Mouse (Mus musculus): ENCODE results near the gene Flii. TPM values are rescaled to one million over a fixed set of nuclear protein-coding genes. Genes with fewer than 3 reads are reported as not detected.

Gene Flii
- polyA plus RNA-seq, 1 experiment, result 68.8 TPM

DNA sequence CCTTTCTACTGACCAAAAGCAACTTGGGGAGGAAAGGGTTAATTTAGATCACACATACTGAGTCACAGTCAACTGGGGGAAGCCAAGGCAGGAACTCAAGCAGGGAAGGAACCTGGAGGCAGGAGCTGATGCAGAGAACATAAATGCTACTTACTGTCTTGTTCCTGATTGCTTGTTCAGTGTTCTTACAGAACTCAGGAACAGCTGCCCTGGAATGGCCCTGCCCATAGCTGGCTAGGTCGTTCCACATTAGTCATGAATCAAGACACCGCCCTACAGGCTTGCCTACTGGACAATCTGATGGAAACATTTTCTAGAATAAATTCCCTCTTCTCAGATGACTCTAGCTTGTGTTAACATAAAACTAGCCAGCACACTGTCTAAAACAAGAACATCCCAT is 7.1 kb upstream of the Flii start:
- Histone ChIP-seq H3K27ac (replicated peaks; ENCODE audit: low read depth, low read length) (no peak overlapping the region), H3K4me1 (ENCODE audit: control insufficient read depth, insufficient read depth, insufficient read length, low read length) (peaks cover 2% of the 10 kb centered on the region), H3K4me3 (ENCODE audit: insufficient read depth, low read depth, low read length) (no peak overlapping the region)

DNA sequence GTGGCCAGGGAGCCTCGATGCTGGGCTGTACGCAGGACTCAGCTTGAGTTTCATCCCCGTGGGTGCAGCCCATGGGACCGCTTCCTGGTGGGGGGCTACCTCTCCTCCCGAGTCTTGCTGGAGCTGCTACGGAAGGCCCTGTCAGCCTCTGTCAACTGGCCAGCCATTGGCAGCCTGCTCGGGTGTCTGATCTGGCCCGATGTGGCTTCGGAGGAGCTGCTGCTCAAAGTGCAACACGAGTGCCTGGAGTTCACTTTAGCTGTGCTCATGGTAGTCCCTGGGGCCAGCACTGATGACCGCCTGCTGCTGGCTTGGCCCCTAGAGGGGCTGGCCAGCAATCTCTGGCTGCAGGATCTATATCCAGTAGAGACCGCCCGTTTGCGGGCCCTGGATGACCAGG is 4.2 kb upstream of the Flii start:
- Histone ChIP-seq H3K4me3 (ENCODE audit: insufficient read depth, low read depth, low read length) (no peak overlapping the region), H3K27ac (replicated peaks; ENCODE audit: low read depth, low read length) (no peak overlapping the region), H3K4me1 (ENCODE audit: control insufficient read depth, insufficient read depth, insufficient read length, low read length) (peaks cover 1% of the 10 kb centered on the region)

DNA sequence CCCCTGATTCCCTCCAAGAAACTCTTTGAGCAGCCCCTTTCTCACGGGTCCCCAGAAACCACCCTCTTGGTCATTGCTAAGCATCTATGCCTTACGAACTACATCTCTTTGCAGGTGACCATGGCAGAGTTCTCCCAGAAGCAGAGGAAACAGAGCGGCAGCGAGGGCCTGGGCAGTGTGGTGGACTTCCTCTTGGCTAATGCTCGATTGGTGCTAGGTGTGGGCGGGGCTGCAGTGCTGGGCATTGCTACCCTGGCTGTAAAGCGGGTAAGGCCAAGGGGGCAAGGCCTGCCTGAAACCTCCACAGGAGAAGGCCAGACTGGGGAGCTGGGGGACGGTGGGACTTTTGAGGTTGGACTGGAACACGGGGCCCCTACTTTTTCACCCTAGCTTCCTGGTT is 3.1 kb upstream of the Flii start:
- Histone ChIP-seq H3K4me1 (ENCODE audit: control insufficient read depth, insufficient read depth, insufficient read length, low read length) (peaks cover 6% of the 10 kb centered on the region), H3K27ac (replicated peaks; ENCODE audit: low read depth, low read length) (no peak overlapping the region), H3K4me3 (ENCODE audit: insufficient read depth, low read depth, low read length) (no peak overlapping the region; the same call in 1 of the 2 replicates)

DNA sequence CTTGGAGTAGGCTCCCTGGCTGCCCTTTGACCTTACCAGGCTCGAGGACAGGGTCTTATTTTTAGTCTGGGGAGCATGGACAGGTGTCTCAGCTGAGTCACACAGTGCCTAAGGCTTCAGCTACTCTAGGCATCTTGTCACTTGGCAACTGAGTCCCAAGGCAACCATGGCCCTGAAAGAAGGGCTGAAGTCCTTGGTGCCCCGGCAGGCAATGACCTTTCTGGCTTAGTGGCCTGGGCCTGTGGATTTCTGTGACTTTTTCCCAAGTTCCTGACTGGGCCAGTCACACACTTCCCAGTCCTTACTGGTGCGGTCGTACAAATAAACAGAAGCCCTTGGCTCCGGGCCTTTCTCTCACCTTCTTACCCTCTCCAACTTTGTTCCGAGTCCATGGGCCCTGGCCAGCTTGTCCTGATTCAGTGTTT is 2.2 kb upstream of the Flii start:
- Histone ChIP-seq H3K4me3 (ENCODE audit: insufficient read depth, low read depth, low read length) (peak overlapping the region; percentile 90), H3K4me1 (ENCODE audit: control insufficient read depth, insufficient read depth, insufficient read length, low read length) (peaks cover 6% of the 10 kb centered on the region), H3K27ac (replicated peaks; ENCODE audit: low read depth, low read length) (peak overlapping the region; percentile 77)

DNA sequence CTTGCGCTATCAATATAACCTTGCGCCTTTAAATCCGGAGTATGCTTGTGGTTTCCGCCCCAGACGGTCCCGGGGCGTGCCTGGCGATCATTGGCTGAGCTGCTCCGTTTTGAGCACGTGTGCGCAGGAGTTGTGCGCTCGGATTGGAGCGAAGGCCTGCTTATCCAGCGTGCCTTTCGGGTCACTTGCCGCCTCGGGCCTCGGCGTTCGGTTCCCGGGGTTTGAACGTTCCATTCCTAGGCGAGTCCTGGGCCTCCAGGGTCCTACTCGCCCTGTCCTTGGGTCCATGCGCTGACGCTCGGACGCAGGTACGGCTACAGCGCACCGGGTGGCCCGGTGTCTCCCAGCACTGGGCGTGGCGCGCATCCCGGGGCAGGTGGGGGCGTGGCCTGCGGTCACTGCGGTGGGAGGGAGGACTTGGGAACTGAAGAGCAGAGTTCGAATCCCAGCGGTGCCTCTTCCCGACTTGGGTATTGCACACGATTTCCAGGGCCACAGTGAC is 1.2 kb upstream of the Flii start, which contains the start of gene Mief2:
Gene Mief2 (plus strand): TSS at position 139 of the 502 bp plus-strand sequence.
- Histone ChIP-seq H3K27ac (replicated peaks; ENCODE audit: low read depth, low read length) (peak within 1 kb of the TSS; percentile 91), H3K4me1 (ENCODE audit: control insufficient read depth, insufficient read depth, insufficient read length, low read length) (peaks cover 6% of the 10 kb centered on the region), H3K4me3 (ENCODE audit: insufficient read depth, low read depth, low read length) (peak within 1 kb of the TSS; percentile 95)

DNA sequence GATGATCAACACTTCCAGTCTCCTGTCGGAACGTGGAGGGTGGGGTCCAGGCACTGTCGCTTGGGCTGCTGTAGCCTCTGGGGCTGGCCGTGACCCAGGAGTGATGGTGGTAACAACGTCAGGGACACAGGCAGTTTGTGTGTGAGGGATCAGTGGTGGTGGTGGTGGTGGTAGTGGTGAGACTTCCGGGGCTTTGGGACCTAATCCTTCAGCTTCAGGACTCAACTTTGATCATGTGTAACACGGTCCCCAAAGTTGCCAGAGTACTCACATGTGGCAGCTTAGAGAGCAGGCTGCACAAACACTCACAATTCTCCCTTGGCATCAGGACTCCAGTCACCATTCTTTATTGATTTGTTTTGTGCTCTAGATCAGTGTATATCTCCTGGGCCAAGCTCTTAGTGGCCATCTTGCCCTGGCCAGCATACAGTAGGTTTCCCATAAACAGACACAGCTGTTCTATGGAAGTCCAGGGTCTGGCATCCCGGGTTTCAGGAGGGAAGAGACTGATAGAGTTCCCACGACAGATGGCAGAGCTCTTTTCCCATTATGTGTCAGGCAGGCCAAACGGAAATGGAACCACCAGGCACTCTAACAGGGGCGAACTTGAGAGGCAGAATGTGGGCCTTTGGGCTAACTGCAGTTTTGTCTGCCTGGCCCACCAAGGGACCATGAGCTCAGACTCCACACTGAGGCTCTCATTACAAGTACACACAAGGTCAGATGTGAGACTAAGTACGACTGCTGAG is 503 bp upstream of the Flii start:
- H3K4me1 ChIP-seq (ENCODE audit: control insufficient read depth, insufficient read depth, insufficient read length, low read length), result peaks cover 6% of the 10 kb centered on the region
- H3K27ac ChIP-seq (replicated peaks; ENCODE audit: low read depth, low read length), result peak overlapping the region; percentile 91
- H3K4me3 ChIP-seq (ENCODE audit: insufficient read depth, low read depth, low read length), result peak overlapping the region; percentile 95

DNA sequence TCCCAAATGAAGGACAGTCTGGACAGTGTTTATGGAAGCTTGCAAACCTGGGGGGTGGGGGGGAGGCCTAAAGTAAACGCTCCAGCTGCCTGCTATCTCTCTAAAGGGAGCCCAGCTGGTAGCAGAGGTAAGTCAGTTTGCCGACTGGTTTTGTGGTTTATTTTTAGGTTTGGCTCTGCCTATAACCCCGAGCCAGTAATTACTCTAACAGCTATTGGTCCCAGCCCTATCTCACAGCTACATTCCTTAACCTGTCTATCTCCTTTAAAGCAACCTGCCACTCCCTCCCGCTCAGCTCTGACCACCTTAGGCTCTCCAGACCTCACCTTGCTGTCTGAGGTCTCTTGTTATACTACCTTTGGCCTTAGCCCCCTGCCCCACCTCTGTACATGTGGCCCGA is 7.8 kb downstream of the Flii start:
- Histone ChIP-seq H3K4me1 (ENCODE audit: control insufficient read depth, insufficient read depth, insufficient read length, low read length) (no peaks in the 10 kb centered on the region), H3K27ac (replicated peaks; ENCODE audit: low read depth, low read length) (no peak overlapping the region), H3K4me3 (ENCODE audit: insufficient read depth, low read depth, low read length) (no peak overlapping the region)

DNA sequence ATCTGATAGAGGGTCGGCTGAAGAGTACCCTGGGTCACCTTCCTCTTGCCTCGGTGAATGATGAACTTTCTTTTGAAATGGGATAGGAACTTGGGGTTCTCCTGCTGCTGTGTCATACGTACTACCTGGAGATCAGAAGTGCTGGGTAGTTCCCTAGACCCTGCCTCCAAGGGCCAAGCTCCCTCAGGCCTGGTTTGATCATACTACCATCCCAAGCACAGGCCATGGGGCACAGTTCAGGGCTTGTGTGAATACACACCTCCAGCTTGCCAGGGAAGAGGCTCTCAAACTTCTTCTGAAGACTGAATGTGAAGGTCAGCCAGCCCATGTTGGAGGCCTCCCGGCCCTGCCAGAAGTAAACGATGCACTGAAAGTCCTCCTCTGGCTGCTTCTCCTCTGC is 11.2 kb downstream of the Flii start:
- no peaks in the 10 kb centered on the region for H3K4me1 ChIP-seq (ENCODE audit: control insufficient read depth, insufficient read depth, insufficient read length, low read length)
- H3K4me3 ChIP-seq (ENCODE audit: insufficient read depth, low read depth, low read length), result no peak overlapping the region

DNA sequence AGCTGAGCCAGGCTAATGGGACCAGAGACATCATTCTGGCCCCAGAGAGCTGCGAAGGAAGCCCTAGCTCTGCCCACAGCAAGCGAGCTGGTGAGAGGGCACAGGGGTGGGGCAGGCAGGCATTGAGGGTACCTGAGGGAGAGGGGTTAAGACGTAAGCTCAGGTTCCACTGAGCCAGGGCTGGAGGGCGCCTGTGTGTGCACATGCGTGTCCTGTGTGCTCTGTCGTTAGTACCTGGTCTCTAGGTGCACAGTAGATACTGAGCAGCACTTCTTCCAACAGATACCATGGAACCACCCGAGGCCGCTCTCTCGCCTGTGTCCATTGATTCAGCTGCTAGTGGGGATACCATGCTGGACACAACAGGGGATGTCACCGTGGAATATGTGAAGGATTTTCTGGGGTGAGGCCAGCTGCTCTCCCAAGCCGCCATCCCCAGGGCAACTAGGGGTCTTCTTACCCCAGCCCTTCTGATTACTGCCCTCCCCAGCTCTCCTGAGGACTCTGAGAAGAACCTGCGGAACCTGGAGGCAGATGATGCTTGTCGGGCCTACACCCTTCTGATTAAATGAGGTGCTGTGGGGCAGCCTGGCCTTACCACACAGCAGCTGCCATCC is 14.3 kb downstream of the Flii start:
- Histone ChIP-seq H3K4me1 (ENCODE audit: control insufficient read depth, insufficient read depth, insufficient read length, low read length) (peaks cover 2% of the 10 kb centered on the region; the same call in 1 of the 2 replicates), H3K27ac (replicated peaks; ENCODE audit: low read depth, low read length) (no peak overlapping the region), H3K4me3 (ENCODE audit: insufficient read depth, low read depth, low read length) (no peak overlapping the region)

More for the DNA sequence above, 11.2 kb downstream of the Flii start:
- no peak overlapping the region for H3K27ac ChIP-seq (replicated peaks; ENCODE audit: low read depth, low read length)

DNA sequence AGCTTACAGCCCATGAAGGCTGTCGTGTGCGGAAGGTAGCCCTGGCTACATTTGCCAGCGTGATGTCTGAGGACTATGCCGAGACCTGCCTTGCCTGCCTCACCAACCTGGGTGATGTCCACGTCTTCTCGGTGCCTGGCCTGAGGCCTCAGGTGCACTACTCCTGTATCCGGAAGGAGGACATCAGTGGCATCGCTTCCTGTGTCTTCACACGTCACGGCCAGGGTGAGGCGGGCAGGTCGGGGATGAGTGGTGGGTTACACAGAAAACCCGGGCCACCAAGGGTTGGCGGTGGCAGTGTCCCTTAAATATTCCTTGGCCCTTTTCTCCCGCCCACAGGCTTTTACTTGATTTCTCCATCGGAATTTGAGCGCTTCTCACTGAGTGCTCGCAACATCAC is 15.0 kb downstream of the Flii start:
- peaks cover 7% of the 10 kb centered on the region; the same call in 1 of the 2 replicates for H3K4me1 ChIP-seq (ENCODE audit: control insufficient read depth, insufficient read depth, insufficient read length, low read length)
- no peak overlapping the region for H3K27ac ChIP-seq (replicated peaks; ENCODE audit: low read depth, low read length)
- no peak overlapping the region for H3K4me3 ChIP-seq (ENCODE audit: insufficient read depth, low read depth, low read length)

DNA sequence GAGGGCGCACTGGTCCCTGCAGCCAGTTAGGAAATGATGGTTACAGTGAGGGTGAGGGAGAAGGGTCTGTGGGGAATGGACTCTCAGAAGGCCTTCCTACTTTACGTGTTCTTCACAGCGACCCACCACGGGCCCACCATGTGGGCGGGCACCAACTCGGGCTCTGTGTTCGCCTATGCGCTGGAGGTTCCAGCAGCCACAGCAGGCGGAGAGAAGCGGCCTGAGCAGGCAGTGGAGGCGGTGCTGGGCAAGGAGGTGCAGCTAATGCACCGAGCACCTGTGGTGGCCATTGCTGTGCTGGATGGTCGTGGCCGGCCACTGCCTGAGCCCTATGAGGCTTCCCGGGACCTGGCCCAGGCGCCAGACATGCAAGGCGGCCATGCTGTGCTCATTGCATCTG is 15.8 kb downstream of the Flii start:
- Histone ChIP-seq H3K27ac (replicated peaks; ENCODE audit: low read depth, low read length) (no peak overlapping the region), H3K4me3 (ENCODE audit: insufficient read depth, low read depth, low read length) (no peak overlapping the region), H3K4me1 (ENCODE audit: control insufficient read depth, insufficient read depth, insufficient read length, low read length) (peaks cover 7% of the 10 kb centered on the region; the same call in 1 of the 2 replicates)

DNA sequence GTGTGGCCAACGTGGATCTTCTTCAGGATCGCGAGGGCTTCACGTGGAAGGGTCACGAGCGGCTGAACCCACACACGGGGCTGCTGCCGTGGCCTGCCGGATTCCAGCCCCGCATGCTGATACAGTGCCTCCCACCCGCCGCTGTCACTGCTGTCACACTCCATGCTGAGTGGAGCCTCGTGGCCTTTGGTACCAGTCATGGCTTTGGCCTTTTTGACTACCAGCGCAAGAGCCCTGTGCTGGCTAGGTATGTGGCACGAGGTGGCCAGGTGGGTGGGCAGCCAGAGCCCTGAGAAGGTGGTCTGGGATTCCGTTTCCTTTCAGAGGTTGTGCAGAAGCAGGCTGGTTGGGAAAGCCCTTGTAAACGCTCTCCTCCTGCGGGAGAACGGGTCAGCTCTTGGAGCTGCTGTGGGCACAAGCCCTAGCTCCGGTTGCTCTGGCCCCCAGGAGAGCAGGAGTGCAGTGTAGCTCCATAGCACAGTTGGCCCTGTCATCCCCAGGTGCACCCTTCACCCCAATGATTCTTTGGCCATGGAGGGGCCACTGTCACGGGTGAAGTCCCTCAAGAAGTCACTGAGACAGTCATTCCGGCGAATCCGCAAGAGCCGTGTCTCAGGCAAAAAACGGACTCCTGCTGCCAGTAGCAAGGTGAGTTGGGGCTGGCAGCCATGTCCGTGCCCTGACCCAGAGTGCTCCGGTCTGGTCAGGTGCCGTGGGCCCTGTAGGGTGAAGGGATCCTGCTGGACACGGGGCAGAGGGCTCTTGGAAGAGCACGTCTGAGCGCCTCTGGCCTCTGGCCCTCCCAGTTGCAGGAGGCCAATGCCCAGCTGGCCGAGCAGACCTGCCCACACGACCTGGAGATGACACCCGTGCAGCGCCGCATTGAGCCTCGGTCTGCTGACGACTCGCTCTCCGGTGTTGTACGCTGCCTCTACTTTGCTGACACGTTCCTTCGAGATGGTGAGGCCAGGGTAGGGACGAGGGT is 17.3 kb downstream of the Flii start:
- no peak overlapping the region for H3K27ac ChIP-seq (replicated peaks; ENCODE audit: low read depth, low read length)

DNA sequence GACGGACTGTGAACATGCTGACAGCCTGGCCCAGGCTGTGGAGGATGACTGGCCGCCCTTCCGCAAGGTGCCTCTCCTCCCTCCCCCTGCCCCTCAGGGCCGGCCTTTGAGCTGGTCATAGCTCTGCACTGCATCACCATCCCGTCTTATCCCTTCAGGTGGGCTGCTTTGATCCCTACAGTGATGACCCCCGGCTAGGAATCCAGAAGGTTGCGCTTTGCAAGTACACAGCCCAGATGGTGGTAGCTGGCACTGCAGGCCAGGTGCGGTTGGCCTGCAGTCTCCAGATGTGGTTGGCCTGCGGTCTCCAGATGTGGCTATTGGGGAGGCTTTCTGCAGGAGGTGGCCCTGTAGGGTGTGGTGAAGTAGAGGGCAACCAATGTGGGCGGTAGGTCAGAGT is 18.4 kb downstream of the Flii start:
- H3K4me1 ChIP-seq (ENCODE audit: control insufficient read depth, insufficient read depth, insufficient read length, low read length), result peaks cover 7% of the 10 kb centered on the region; the same call in 1 of the 2 replicates
- H3K4me3 ChIP-seq (ENCODE audit: insufficient read depth, low read depth, low read length), result no peak overlapping the region
- no peak overlapping the region for H3K27ac ChIP-seq (replicated peaks; ENCODE audit: low read depth, low read length)

More for the DNA sequence above, 17.3 kb downstream of the Flii start:
- no peak overlapping the region for H3K4me3 ChIP-seq (ENCODE audit: insufficient read depth, low read depth, low read length)
- peaks cover 7% of the 10 kb centered on the region; the same call in 1 of the 2 replicates for H3K4me1 ChIP-seq (ENCODE audit: control insufficient read depth, insufficient read depth, insufficient read length, low read length)

DNA sequence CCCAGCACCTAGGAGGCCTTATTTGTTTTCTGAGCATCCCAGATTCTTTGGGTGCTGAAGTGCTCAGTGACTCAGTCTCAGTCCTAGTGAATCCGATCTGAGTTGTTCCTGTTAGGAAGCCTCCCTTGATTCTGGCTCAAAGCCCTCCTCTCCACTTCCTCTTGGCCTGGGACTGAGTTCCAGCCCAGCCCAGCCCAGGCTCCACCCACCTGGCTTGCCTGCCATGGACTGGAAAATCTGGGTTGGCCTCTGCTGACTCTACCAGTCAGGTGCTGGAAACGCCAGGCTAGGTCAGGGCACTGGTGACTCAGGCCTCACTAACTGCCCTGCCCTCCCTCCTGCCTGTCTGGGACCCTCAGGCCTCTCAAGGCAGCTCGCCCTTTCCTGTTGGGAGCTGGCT is 19.4 kb downstream of the Flii start:
- Histone ChIP-seq H3K4me3 (ENCODE audit: insufficient read depth, low read depth, low read length) (no peak overlapping the region), H3K27ac (replicated peaks; ENCODE audit: low read depth, low read length) (peak overlapping the region; percentile 50), H3K4me1 (ENCODE audit: control insufficient read depth, insufficient read depth, insufficient read length, low read length) (peaks cover 7% of the 10 kb centered on the region; the same call in 1 of the 2 replicates)
